Mouse (Mus musculus) intestine, embryonic 14.5 days (tissue): Measurements from ENCODE around the gene Fbxl16. TPM values are rescaled to one million over a fixed set of nuclear protein-coding genes. Genes with fewer than 3 reads are reported as not detected.

Experiments
- ATAC-seq: fragments of 200-750 bp; cut with Nextera tagmentation; replicated peaks from 2 replicates; pipeline ENCODE4 v1.8.0; 2017; ENCODE audit warnings: low read depth, moderate number of reproducible peaks, moderate TSS enrichment, moderate library complexity; ENCODE audit not compliant: low FRiP score, low TSS enrichment
- DNase-seq: peaks from one replicate; pipeline ENCODE4 v3.0.0-alpha.2; 2018; ENCODE audit warnings: low spot score
- H3K27ac ChIP-seq: fragments of 300-500 bp; sonication (generic); 2 replicates; pipeline ENCODE4 v1.5.1; 2014; ENCODE audit warnings: low read depth, mild to moderate bottlenecking, control low read depth
- H3K27me3 ChIP-seq: fragments of 300-500 bp; sonication (generic); replicated peaks from 2 replicates; pipeline ENCODE4 v1.6.1; 2014; ENCODE audit warnings: low read length, control low read depth; ENCODE audit not compliant: control insufficient read depth, insufficient read depth
- H3K36me3 ChIP-seq: fragments of 300-500 bp; sonication (generic); 2 replicates; pipeline ENCODE4 v1.6.1; 2014; ENCODE audit warnings: low read length, control low read depth; ENCODE audit not compliant: control insufficient read depth, insufficient read depth
- H3K4me1 ChIP-seq: fragments of 300-500 bp; sonication (generic); replicated peaks from 2 replicates; pipeline ENCODE4 v1.6.1; 2014; ENCODE audit warnings: low read length, control low read depth, mixed read lengths; ENCODE audit not compliant: control insufficient read depth, insufficient read depth
- H3K4me2 ChIP-seq: fragments of 300-500 bp; sonication (generic); 2 replicates; pipeline ENCODE4 v1.6.1; 2014; ENCODE audit warnings: low read length
- H3K4me3 ChIP-seq: fragments of 300-500 bp; sonication (generic); 2 replicates; pipeline ENCODE4 v1.5.1; 2014; ENCODE audit warnings: low read depth, low read length, control low read depth, mixed read lengths
- H3K9ac ChIP-seq: fragments of 300-500 bp; sonication (generic); 2 replicates; pipeline ENCODE4 v1.6.1; 2014; ENCODE audit warnings: mild to moderate bottlenecking, low read length
- H3K9me3 ChIP-seq: fragments of 300-500 bp; sonication (generic); 2 replicates; pipeline ENCODE4 v1.6.1; 2016; ENCODE audit warnings: low read length, control low read depth; ENCODE audit not compliant: control insufficient read depth
- WGBS: fragments of 180-500 bp; shearing (Covaris S2); extraction: QIAGEN DNeasy Blood & Tissue Kit; methylation state at CpG from one replicate; pipeline ENCODE4 v1.1.7; 2014; 5-methylcytosine and 5-hydroxymethylcytosine counted together
- microRNA-seq: library from miRNA; unstranded; fragments of <30 nt; microRNA quantifications from one replicate; pipeline ENCODE4, GENCODE M21; 2016
- polyA plus RNA-seq: library from polyadenylated mRNA; unstranded; fragments of >200 nt; fragmentation: Nextera tagmentation; extraction: Ambion mirVana; gene quantifications from 2 replicates; pipeline ENCODE4 v1.2.1, GENCODE M21; 2014

Gene Fbxl16
- polyA plus RNA-seq, 1 experiment from 2014 or later = 3.9 TPM

- Histone ChIP-seq H3K9me3 (no peaks in the 10 kb centered on the region), H3K27me3 (no peaks in the 10 kb centered on the region), H3K36me3 (no peaks in the 10 kb centered on the region), H3K4me1 (peaks cover 7% of the 10 kb centered on the region; the same call in 1 of the 2 replicates), H3K9ac (peak within 1 kb of the TSS; percentile 34), H3K27ac (no peak within 1 kb of the TSS), H3K4me2 (peak within 1 kb of the TSS; percentile 70), H3K4me3 (peak within 1 kb of the TSS; percentile 72)
- DNase-seq (peak; percentile 85), ATAC-seq (peak; percentile 82)
- under 1% methylated on average over 15 of the region's 24 CpGs for WGBS
These were observed 59.8 kb downstream of the Fbxl16 start, which contains the start of gene Mcrip2 for GRCm38 (mm10) chr17:25868601-25869191. Gene Mcrip2 (minus strand): TSS chr17:25868764.

- H3K9me3 ChIP-seq = no peaks in the 10 kb centered on the region
- no peaks in the 10 kb centered on the region for H3K36me3 ChIP-seq
- ATAC-seq (no peak), DNase-seq (no peak)
- no peak overlapping the region for H3K27ac ChIP-seq
- H3K4me2 ChIP-seq = no peak overlapping the region
- peaks cover 12% of the 10 kb centered on the region; the same call in 1 of the 2 replicates for H3K4me1 ChIP-seq
- H3K9ac ChIP-seq = no peak overlapping the region
- 89% methylated on average over 8 of the region's 8 CpGs for WGBS
- no peaks in the 10 kb centered on the region for H3K27me3 ChIP-seq
- H3K4me3 ChIP-seq = no peak overlapping the region
These were observed 60.6 kb downstream of the Fbxl16 start for GRCm38 (mm10) chr17:25869498-25869897.

- H3K27me3 ChIP-seq = no peaks in the 10 kb centered on the region
- H3K4me1 ChIP-seq = peaks cover 12% of the 10 kb centered on the region; the same call in 1 of the 2 replicates
- H3K9ac ChIP-seq = no peak overlapping the region
- no peaks in the 10 kb centered on the region for H3K9me3 ChIP-seq
- no peak for DNase-seq
- no peak overlapping the region for H3K4me2 ChIP-seq
- ATAC-seq = no peak
- no peak overlapping the region for H3K27ac ChIP-seq
- no peaks in the 10 kb centered on the region for H3K36me3 ChIP-seq
- 88% methylated on average over 2 of the region's 2 CpGs for WGBS
- H3K4me3 ChIP-seq = no peak overlapping the region
These were observed 61.1 kb downstream of the Fbxl16 start for GRCm38 (mm10) chr17:25869954-25870353.

Small RNA genes within 50 kb of the gene (microRNA-seq; reads per million reads assigned to microRNA genes)
- 0.59 reads per million for gene Mir3082
- 0.25 reads per million for gene Mir6966

Other genes starting within 250 kb of the Fbxl16 start
- 9.1 and 9.4 TPM in 2 replicates for gene Sox8, start 238.4 kb upstream of the Fbxl16 start, polyA plus RNA-seq
- 31.3 and 33.5 TPM in 2 replicates for gene Lmf1, start 230.0 kb upstream of the Fbxl16 start, polyA plus RNA-seq
- 2.4 and 2.7 TPM in 2 replicates for gene Gng13, start 91.9 kb upstream of the Fbxl16 start, polyA plus RNA-seq
- gene Chtf18, start 81.7 kb upstream of the Fbxl16 start, polyA plus RNA-seq = 22.2 and 23.0 TPM in 2 replicates
- 23.7 and 24.6 TPM in 2 replicates for gene Rpusd1, start 81.4 kb upstream of the Fbxl16 start, polyA plus RNA-seq
- 0.08 TPM in 1 of 2 replicates, not detected in the other for gene Mslnl, start 73.0 kb upstream of the Fbxl16 start, polyA plus RNA-seq
- 10.5 and 12.9 TPM in 2 replicates for gene Msln, start 54.7 kb upstream of the Fbxl16 start, polyA plus RNA-seq
- gene Narfl, start 35.3 kb upstream of the Fbxl16 start, polyA plus RNA-seq = 25.2 and 29.3 TPM in 2 replicates
- 57.2 and 67.8 TPM in 2 replicates for gene Haghl, start 23.4 kb upstream of the Fbxl16 start, polyA plus RNA-seq
- gene Ccdc78, start 22.5 kb upstream of the Fbxl16 start, polyA plus RNA-seq = 0.28 TPM in 2 replicates
- 93.5 and 93.8 TPM in 2 replicates for gene Fam173a, start 16.2 kb upstream of the Fbxl16 start, polyA plus RNA-seq
- 0.34 TPM in 1 of 2 replicates, not detected in the other for gene AC134908.4, start 13.4 kb upstream of the Fbxl16 start, polyA plus RNA-seq
- 8.6 and 9.2 TPM in 2 replicates for gene Metrn, start 11.9 kb upstream of the Fbxl16 start, polyA plus RNA-seq
- 29.4 and 30.8 TPM in 2 replicates for gene Wdr24, start 14.5 kb downstream of the Fbxl16 start, polyA plus RNA-seq
- gene Jmjd8, start 19.8 kb downstream of the Fbxl16 start, polyA plus RNA-seq = 39.5 and 40.2 TPM in 2 replicates
- 345 and 350 TPM in 2 replicates for gene Stub1, start 24.3 kb downstream of the Fbxl16 start, polyA plus RNA-seq
- gene Rhbdl1, start 28.2 kb downstream of the Fbxl16 start, polyA plus RNA-seq = 1.3 and 1.5 TPM in 2 replicates
- gene Gm20683, start 32.7 kb downstream of the Fbxl16 start, polyA plus RNA-seq = 1.6 and 2.3 TPM in 2 replicates
- 10.4 and 11.5 TPM in 2 replicates for gene Rhot2, start 35.8 kb downstream of the Fbxl16 start, polyA plus RNA-seq
- 18.2 and 19.8 TPM in 2 replicates for gene Wdr90, start 52.4 kb downstream of the Fbxl16 start, polyA plus RNA-seq
- 44.1 and 61.2 TPM in 2 replicates for gene Mcrip2, start 59.7 kb downstream of the Fbxl16 start, polyA plus RNA-seq
- 63.2 and 64.1 TPM in 2 replicates for gene Mettl26, start 66.0 kb downstream of the Fbxl16 start, polyA plus RNA-seq
- gene Wfikkn1, start 71.8 kb downstream of the Fbxl16 start, polyA plus RNA-seq = 0.40 and 0.69 TPM in 2 replicates
- gene Rab40c, start 110.6 kb downstream of the Fbxl16 start, polyA plus RNA-seq = 14.2 and 14.6 TPM in 2 replicates
- 59.9 and 60.8 TPM in 2 replicates for gene Pigq, start 135.9 kb downstream of the Fbxl16 start, polyA plus RNA-seq
- gene Nhlrc4, start 135.9 kb downstream of the Fbxl16 start, polyA plus RNA-seq = not detected in 2 replicates
- gene A930017K11Rik, start 143.5 kb downstream of the Fbxl16 start, polyA plus RNA-seq = 0.28 TPM in 1 of 2 replicates, not detected in the other
- 23.4 and 23.5 TPM in 2 replicates for gene Capn15, start 176.7 kb downstream of the Fbxl16 start, polyA plus RNA-seq